Mouse (Mus musculus): ENCODE results near the gene Ezh1.

GRCm38 (mm10) chr11:101178061-101179058 is 47.9 kb downstream of the Ezh1 start:
- TF ChIP-seq GATA1 (IDR thresholded peaks at IDR 0.05; ENCODE audit: borderline replicate concordance, low read length) (no peak), FLI1 (IDR thresholded peaks at IDR 0.05; ENCODE audit: low read length) (no peak)

All from megakaryocyte, embryonic 14.5 days (primary cell).